ENCODE assay signal across 9 mouse cellular contexts in genomic region chr4:8232393-8233111, GRCm38 (mm10). TPM values are rescaled to one million over a fixed set of nuclear protein-coding genes. Genes with fewer than 3 reads are reported as not detected.
A peak's percentile ranks its signal among the peaks of the same experiment; 100 is the strongest.
DNase-seq lines count a peak whose midpoint lies in the region; ATAC-seq lines count a peak whose summit lies in the region.
"Had no signal": no experiment of that assay in that cellular context is flagged by ENCODE, and none has a peak within 500 bp of the region (broad histone marks: within the 10 kb centered on the region; RNA-seq: fewer than 3 reads in every experiment).

No protein-coding gene starts in this region.

- H3K4me1 ChIP-seq in lung, embryonic 15.5 days, result no peaks in the 10 kb centered on the region
- no peaks in the 10 kb centered on the region for H3K4me1 ChIP-seq in heart, embryonic 10.5 days

- no peaks in the 10 kb centered on the region for H3K36me3 ChIP-seq in lung, embryonic 15.5 days
- H3K36me3 ChIP-seq in heart, embryonic 10.5 days, result no peaks in the 10 kb centered on the region

- peak; percentile 46; the same call in 1 of the 2 replicates for ATAC-seq in lung, embryonic 15.5 days (ENCODE audit: borderline replicate concordance, extremely low read depth, low FRiP score, low TSS enrichment)
- peak; percentile 76 for ATAC-seq in megakaryocyte progenitor cell, adult 5-6 weeks (replicated peaks; ENCODE audit: poor library complexity)

- H3K27ac ChIP-seq in lung, embryonic 15.5 days, result no peak overlapping the region
- peak overlapping the region; percentile 17; the same call in 1 of the 2 replicates for H3K27ac ChIP-seq in heart, embryonic 10.5 days

- DNase-seq in lung, adult 18-20 months, result no peak
- no peak for DNase-seq in heart, embryonic 10.5 days (ENCODE audit: low spot score)
- peak; percentile 6 for DNase-seq in kidney, adult 18-20 months
- no peak for DNase-seq in right cerebral cortex, adult 2 months (ENCODE audit: low spot score in 2 of 2)
- DNase-seq in urinary bladder, postnatal 25 days (ENCODE audit: low spot score), result no peak
- DNase-seq in retina, postnatal 1 day, result no peak
- DNase-seq: cerebellum, adult 8-10 months had no signal

- no peaks in the 10 kb centered on the region for H3K27me3 ChIP-seq in lung, embryonic 15.5 days
- no peaks in the 10 kb centered on the region for H3K27me3 ChIP-seq in heart, embryonic 10.5 days (ENCODE audit: insufficient read depth, poor library complexity, severe bottlenecking)

- 49% methylated on average over 12 of the region's 12 CpGs for WGBS in lung, embryonic 15.5 days
- WGBS in heart, embryonic 10.5 days, result 53% methylated on average over 12 of the region's 12 CpGs

- no peak overlapping the region for H3K4me3 ChIP-seq in lung, embryonic 15.5 days
- H3K4me3 ChIP-seq in heart, embryonic 10.5 days, result no peak overlapping the region

- H3K4me2 ChIP-seq in lung, embryonic 15.5 days, result no peak overlapping the region

- no peak overlapping the region for H3K9ac ChIP-seq in lung, embryonic 15.5 days

- no peaks in the 10 kb centered on the region for H3K9me3 ChIP-seq in lung, embryonic 15.5 days
- H3K9me3 ChIP-seq in heart, embryonic 10.5 days, result no peaks in the 10 kb centered on the region

RNA-seq across cellular contexts. Expression of gene Car8, which starts 6.3 kb away (rescaled TPM):
- 9.9 and 10.7 TPM in 2 replicates for polyA plus RNA-seq in lung, embryonic 15.5 days (2015; fragmentation: Nextera tagmentation; extraction: Ambion mirVana)
- 4.5 and 6.0 TPM in 2 replicates for polyA plus RNA-seq in heart, embryonic 10.5 days (2016; fragmentation: Nextera tagmentation; extraction: Ambion mirVana)
- total RNA-seq in megakaryocyte progenitor cell, adult 5-6 weeks (2015), result not detected in 2 replicates
- total RNA-seq in megakaryocyte progenitor cell, adult 5-6 weeks (2017), result not detected in 2 replicates
